Mouse (Mus musculus) lung, postnatal 0 days (tissue): ENCODE results near the gene Coasy.

Source experiments
- CTCF ChIP-seq: IDR thresholded peaks from 2 replicates; pipeline ENCODE4 v1.5.1; 2016; ENCODE audit warnings: antibody characterized with exemption, mild to moderate bottlenecking
- EP300 ChIP-seq: IDR thresholded peaks from 2 replicates; pipeline ENCODE4 v1.6.1; 2016; ENCODE audit warnings: antibody characterized with exemption, mild to moderate bottlenecking, control low read depth

DNA sequence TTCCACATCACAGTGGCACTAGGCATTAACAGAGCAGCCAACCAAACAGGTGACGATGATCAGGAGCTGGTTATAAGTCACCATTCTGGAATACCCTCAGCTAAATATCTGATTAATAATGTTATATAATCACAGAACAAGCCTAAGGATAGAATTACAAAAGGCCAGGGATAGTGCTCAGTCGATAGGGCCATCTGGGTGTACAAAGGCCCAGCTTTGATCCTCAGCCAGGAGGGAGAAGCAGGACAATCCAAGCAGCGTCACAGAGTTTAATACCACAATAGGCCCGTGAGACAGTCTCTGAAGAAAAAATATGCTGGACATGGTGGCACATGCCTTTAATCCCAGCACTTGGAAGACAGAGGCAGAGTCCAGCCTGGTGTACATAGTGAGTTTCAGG lies 27.0 kb downstream of the Coasy start:
- no peak for TF ChIP-seq EP300
- no peak for TF ChIP-seq CTCF
